Mouse (Mus musculus) midbrain, embryonic 16.5 days (tissue): ENCODE results near the gene Nol7. TPM values are rescaled to one million over a fixed set of nuclear protein-coding genes. Genes with fewer than 3 reads are reported as not detected.
A peak's percentile ranks its signal among the peaks of the same experiment; 100 is the strongest.

Source experiments
- ATAC-seq: fragments of 200-750 bp; cut with Nextera tagmentation; 2 replicates; pipeline ENCODE4 v1.8.0; 2017; ENCODE audit warnings: moderate TSS enrichment
- H3K27ac ChIP-seq: fragments of 300-500 bp; sonication (generic); 2 replicates; pipeline ENCODE4 v1.5.1; 2014; ENCODE audit warnings: mild to moderate bottlenecking, low read length, mixed read lengths
- H3K27me3 ChIP-seq: fragments of 300-500 bp; sonication (generic); 2 replicates; pipeline ENCODE4 v1.6.1; 2014; ENCODE audit warnings: low read depth, low read length, mixed read lengths; ENCODE audit not compliant: control insufficient read depth, insufficient read depth
- H3K36me3 ChIP-seq: fragments of 300-500 bp; sonication (generic); 2 replicates; pipeline ENCODE4 v1.6.1; 2014; ENCODE audit warnings: mild to moderate bottlenecking, low read length, moderate library complexity, mixed read lengths; ENCODE audit not compliant: control insufficient read depth, insufficient read depth
- H3K4me1 ChIP-seq: fragments of 300-500 bp; sonication (generic); 2 replicates; pipeline ENCODE4 v1.6.1; 2014; ENCODE audit warnings: mild to moderate bottlenecking, low read length, mixed read lengths; ENCODE audit not compliant: control insufficient read depth, insufficient read depth
- H3K4me2 ChIP-seq: fragments of 300-500 bp; sonication (generic); 2 replicates; pipeline ENCODE4 v1.6.1; 2014; ENCODE audit warnings: mild to moderate bottlenecking, low read length, mixed read lengths
- H3K4me3 ChIP-seq: fragments of 300-500 bp; sonication (generic); 2 replicates; pipeline ENCODE4 v1.5.1; 2014; ENCODE audit warnings: low read depth, mild to moderate bottlenecking, low read length, moderate library complexity, mixed read lengths
- H3K9ac ChIP-seq: fragments of 300-500 bp; sonication (generic); 2 replicates; pipeline ENCODE4 v1.6.1; 2014; ENCODE audit warnings: low read depth, low read length, mixed read lengths
- H3K9me3 ChIP-seq: fragments of 300-500 bp; sonication (generic); replicated peaks from 2 replicates; pipeline ENCODE4 v1.6.1; 2014; ENCODE audit warnings: mild to moderate bottlenecking, low read length, mixed read lengths; ENCODE audit not compliant: control insufficient read depth, poor library complexity, severe bottlenecking
- WGBS: fragments of 180-500 bp; shearing (Covaris S2); extraction: QIAGEN DNeasy Blood & Tissue Kit; methylation state at CpG from one replicate; pipeline ENCODE4 v1.1.7; 2014; 5-methylcytosine and 5-hydroxymethylcytosine counted together
- polyA plus RNA-seq: library from polyadenylated mRNA; unstranded; fragments of >200 nt; fragmentation: Nextera tagmentation; extraction: Ambion mirVana; gene quantifications from 2 replicates; pipeline ENCODE4 v1.2.1, GENCODE M21; 2015

Nol7 gene
- 151 and 161 TPM in 2 replicates for polyA plus RNA-seq

- ATAC-seq: peak; percentile 93
- Histone ChIP-seq H3K9me3 (no peaks in the 10 kb centered on the region), H3K4me3 (peak within 1 kb of the TSS; percentile 86), H3K36me3 (peaks cover 9% of the 10 kb centered on the region), H3K27me3 (no peaks in the 10 kb centered on the region), H3K4me1 (peaks cover 10% of the 10 kb centered on the region), H3K27ac (peak within 1 kb of the TSS; percentile 97), H3K9ac (peak within 1 kb of the TSS; percentile 92), H3K4me2 (peak within 1 kb of the TSS; percentile 63)
- 1% methylated on average over 71 of the region's 72 CpGs for WGBS
These were observed at the start of gene Nol7 for GRCm38 (mm10) chr13:43398297-43399080. Gene Nol7, plus strand, starts transcription at chr13:43398390.

GRCm38 (mm10) chr13:43349376-43349775, 48.8 kb upstream of the Nol7 start:
- Histone ChIP-seq H3K36me3 (no peaks in the 10 kb centered on the region), H3K27me3 (no peaks in the 10 kb centered on the region)

DNA sequence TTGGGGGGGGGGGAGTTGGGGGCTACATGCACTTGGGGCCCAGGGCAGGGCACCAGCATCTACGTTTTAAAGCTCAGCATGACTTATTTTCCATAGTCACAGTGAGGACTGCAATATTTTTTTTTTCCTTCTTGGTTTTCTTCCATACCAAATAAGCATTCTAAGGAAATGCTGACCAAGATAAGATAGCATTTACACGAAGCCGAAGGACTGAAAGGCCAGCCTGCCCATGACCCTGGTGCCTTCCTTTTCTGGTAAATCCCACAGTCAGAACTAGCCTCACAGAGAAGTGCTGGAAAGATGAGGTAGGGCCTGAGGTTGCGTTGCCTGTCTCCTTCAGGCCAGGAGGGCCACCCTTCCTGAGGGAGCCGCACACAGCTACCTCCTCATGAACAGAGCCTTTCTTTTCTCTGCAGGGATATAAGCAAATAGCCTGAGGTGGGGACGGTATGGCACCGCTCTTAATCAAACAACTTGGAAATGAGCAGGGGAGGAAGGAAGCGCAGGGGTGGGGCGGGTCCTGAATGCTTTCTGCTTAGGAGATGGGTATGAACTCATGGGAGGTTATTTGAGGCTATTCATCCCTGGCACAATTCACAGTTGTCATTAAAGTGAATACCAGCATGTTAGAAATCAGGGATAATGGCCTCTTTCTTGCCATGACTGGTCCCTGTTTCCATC, 47.6 kb upstream of the Nol7 start:
- H3K27ac ChIP-seq: no peak overlapping the region
- no peaks in the 10 kb centered on the region for H3K9me3 ChIP-seq
- H3K4me1 ChIP-seq: no peaks in the 10 kb centered on the region
- WGBS: 76% methylated on average over 9 of the region's 9 CpGs
- no peak overlapping the region for H3K4me2 ChIP-seq
- H3K4me3 ChIP-seq: no peak overlapping the region
- H3K27me3 ChIP-seq: no peaks in the 10 kb centered on the region
- H3K36me3 ChIP-seq: no peaks in the 10 kb centered on the region
- no peak overlapping the region for H3K9ac ChIP-seq
- no peak for ATAC-seq

More at GRCm38 (mm10) chr13:43349376-43349775, 48.8 kb upstream of the Nol7 start:
- Histone ChIP-seq H3K27ac (no peak overlapping the region), H3K4me2 (no peak overlapping the region), H3K9ac (no peak overlapping the region), H3K9me3 (no peaks in the 10 kb centered on the region), H3K4me3 (no peak overlapping the region), H3K4me1 (no peaks in the 10 kb centered on the region)
- no peak for ATAC-seq
- WGBS: 81% methylated on average over 8 of the region's 8 CpGs

GRCm38 (mm10) chr13:43353356-43353755, 44.8 kb upstream of the Nol7 start:
- no peak for ATAC-seq
- Histone ChIP-seq H3K27ac (no peak overlapping the region), H3K4me1 (no peaks in the 10 kb centered on the region), H3K4me3 (no peak overlapping the region), H3K36me3 (no peaks in the 10 kb centered on the region), H3K9ac (no peak overlapping the region), H3K27me3 (no peaks in the 10 kb centered on the region), H3K9me3 (no peaks in the 10 kb centered on the region), H3K4me2 (no peak overlapping the region)
- WGBS: 63% methylated on average over 4 of the region's 4 CpGs

GRCm38 (mm10) chr13:43354362-43354761, 43.8 kb upstream of the Nol7 start:
- Histone ChIP-seq H3K9ac (no peak overlapping the region), H3K4me3 (no peak overlapping the region), H3K36me3 (no peaks in the 10 kb centered on the region), H3K4me2 (no peak overlapping the region), H3K27ac (no peak overlapping the region), H3K4me1 (no peaks in the 10 kb centered on the region), H3K27me3 (no peaks in the 10 kb centered on the region), H3K9me3 (no peaks in the 10 kb centered on the region)
- WGBS: 87% methylated on average over 12 of the region's 12 CpGs
- no peak for ATAC-seq

DNA sequence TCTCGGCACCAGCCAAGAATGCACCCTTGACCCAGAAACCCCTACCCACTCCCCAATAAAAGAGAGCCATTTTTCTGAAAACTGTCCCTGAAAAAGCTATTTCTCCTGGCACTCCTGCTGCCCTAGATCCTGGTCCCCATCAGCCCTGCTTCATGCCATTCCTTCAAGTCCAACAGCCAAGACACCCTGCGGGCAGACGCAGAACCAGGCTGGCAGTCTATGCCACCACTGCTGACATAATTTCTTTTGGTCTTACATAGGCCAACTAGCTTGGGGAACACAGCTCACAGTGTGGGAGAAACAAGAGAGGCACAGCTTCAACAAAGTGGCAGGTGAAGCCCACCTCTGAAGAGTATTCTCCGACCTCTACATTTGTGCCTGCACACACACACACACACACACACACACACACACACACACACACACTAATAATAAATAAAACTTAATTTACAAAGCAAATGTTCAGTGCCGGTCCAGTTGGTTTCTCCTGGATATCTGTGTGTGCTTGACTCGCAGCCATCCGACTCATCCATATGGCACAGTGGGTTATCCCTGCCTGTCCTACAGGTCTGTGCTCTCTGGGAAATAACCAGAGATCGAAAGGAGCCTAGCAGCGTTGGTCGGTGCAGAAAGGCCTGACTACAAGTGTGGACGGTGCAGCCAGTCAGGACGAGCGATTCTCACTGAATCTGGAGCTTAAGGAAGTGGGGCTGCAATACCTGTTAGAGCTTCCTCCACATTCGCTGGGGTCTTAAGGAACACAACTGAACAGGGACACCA, 41.7 kb upstream of the Nol7 start:
- no peaks in the 10 kb centered on the region for H3K27me3 ChIP-seq
- no peaks in the 10 kb centered on the region for H3K4me1 ChIP-seq
- H3K4me3 ChIP-seq: no peak overlapping the region
- ATAC-seq: no peak
- H3K4me2 ChIP-seq: no peak overlapping the region
- no peak overlapping the region for H3K27ac ChIP-seq
- H3K36me3 ChIP-seq: no peaks in the 10 kb centered on the region
- no peak overlapping the region for H3K9ac ChIP-seq
- H3K9me3 ChIP-seq: no peaks in the 10 kb centered on the region
- 89% methylated on average over 14 of the region's 14 CpGs for WGBS

DNA sequence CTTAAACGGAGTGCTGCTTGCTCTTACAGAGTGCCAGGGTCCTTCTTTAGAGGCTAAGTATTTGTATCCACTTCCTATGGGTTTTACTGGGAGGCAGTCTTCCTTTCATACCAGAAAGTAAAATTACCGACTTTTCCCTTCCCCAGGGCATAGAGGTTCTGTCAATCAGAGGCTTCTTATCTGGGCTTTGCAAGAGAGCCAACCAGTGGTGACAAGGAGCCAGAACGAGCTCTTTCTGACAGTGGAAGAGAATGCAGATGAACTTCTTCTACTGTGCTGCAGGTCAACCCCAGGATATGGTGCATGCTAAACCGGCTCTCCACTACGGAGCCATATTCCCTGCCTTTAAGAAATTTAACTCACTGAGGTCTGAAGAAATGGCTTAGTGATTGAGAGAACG, 37.7 kb upstream of the Nol7 start:
- Histone ChIP-seq H3K4me1 (no peaks in the 10 kb centered on the region; the same call in 1 of the 2 replicates), H3K36me3 (no peaks in the 10 kb centered on the region), H3K4me3 (no peak overlapping the region), H3K27ac (no peak overlapping the region), H3K4me2 (no peak overlapping the region), H3K27me3 (no peaks in the 10 kb centered on the region), H3K9me3 (no peaks in the 10 kb centered on the region), H3K9ac (no peak overlapping the region)
- ATAC-seq: no peak
- WGBS: 64% methylated on average over 6 of the region's 6 CpGs

GRCm38 (mm10) chr13:43362353-43362752, 35.8 kb upstream of the Nol7 start:
- Histone ChIP-seq H3K9ac (no peak overlapping the region), H3K4me2 (no peak overlapping the region), H3K4me3 (no peak overlapping the region), H3K27ac (no peak overlapping the region), H3K36me3 (no peaks in the 10 kb centered on the region), H3K4me1 (peaks cover 8% of the 10 kb centered on the region), H3K27me3 (no peaks in the 10 kb centered on the region), H3K9me3 (no peaks in the 10 kb centered on the region)
- WGBS: 72% methylated on average over 9 of the region's 9 CpGs
- no peak for ATAC-seq
